Mouse (Mus musculus) cerebellum, postnatal 4 days (tissue): ENCODE data around the gene Hpse2.

Source experiments
- DNase-seq, 2 experiments: peaks; one replicate each; pipeline ENCODE4 v3.0.0; 2022; ENCODE audit warnings: low spot score in 2 of 2, mixed read lengths in 1 of 2

The Hpse2 gene

DNA sequence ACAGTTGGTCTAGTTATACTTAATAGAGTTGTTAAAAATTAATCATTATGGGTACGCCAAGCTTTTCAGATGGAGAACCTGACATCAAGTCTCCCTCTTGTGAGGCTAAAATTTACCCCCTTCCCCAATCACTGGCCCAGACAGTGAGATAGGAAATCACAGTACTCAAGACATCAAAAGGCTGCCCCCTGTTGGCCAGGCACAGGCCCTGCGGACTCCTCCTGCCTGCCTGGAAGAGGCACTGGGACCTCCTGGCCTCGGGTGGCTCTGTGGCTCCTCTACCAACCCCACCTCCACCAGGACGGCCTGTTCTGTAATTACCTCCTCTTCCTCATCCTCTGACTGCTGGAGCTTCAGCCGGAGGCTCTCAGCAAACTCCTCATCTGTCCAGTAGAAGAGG lies 610.4 kb downstream of the Hpse2 start:
- no peak for DNase-seq

DNA sequence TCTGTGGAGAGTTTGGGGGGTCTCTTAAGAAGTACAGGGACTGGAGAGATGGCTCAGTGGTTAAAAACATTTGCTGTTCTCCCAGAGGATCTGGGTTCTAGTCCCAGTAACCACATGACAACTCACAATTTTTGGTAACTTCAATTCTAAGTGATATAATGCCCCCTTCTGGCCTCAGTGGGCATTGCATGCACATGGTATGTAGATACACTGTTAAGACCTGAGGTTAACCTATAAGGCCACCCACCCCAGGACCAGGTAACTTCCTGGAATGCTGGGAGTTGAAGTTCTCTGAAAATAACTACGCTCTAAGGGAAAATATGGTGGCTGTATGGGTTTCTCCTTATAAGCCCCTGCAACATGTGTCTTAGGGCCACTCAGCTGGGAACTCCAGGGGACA lies 611.3 kb downstream of the Hpse2 start:
- no peak for DNase-seq

DNA sequence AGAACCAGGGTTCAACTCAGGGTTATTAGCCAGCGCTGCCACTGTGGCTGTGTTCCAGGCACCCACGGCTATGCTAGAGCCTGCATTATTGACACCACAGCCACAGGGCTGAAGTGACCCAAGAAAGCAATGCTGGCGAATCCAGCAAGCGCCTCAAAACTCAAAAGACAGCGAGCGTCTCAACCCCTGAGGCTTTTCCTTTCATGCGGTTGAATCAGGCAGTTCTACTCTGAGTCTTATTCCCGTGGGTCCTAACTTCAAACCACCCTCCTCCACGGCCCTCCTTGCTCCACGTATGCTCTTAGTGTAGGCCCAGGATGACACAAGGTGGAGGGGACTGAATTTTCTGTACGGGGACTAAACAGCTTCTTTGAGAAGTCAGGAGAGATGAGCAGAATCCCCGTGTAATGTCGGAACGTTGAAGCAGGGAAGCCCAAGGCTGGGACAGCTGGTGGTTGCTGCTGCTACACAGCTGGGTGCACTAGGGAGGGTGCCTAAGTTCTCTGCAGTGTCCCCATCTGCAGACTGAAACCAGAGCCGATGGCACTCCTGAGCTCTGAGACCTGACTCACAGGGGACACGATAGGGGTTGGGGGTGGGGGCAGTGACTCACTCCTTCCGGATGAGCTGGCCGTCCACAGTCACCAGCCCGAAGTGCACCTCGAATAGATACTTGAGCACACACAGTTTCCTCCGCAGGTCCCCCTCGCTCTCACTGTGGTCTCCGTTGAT lies 617.8 kb downstream of the Hpse2 start:
- no peak for DNase-seq

DNA sequence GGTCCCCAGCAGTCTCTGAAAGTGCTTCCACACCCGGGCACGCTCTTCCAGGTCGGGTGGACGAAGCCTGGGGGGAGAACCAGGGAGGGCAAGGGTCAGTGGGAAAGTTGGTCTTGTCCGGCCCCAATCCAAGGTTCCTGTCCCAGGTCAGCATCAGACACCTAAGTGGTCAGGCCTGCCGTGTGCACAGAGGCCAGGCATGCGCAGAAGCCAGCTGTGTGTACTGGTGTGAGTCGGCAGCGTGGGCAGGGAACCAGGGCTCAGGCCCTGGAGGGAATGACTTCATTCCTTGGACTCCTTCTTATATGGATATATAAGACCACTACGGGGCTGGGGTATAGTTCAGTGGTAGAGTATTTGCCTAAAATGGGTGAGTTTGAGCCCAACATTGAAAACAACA lies 618.5 kb downstream of the Hpse2 start:
- no peak for DNase-seq

DNA sequence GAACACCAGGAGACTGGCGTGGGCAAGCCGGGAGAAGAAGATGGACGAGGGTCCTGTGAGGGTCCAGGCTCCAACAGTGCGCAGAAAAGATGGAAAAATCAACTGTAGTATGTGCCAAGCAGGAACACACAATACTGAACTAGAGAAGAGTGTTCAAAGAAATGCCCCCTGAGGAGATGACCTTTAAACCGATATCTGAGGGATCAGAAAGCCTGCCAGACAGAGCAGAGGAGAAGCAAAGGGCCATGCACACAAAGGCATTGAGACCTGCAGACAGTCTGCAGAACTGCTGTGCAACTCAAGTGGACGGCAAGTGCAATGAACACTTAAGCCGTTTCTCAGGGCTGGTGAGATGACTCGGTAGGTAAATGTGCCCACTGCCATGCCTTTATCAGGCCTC lies 620.8 kb downstream of the Hpse2 start:
- DNase-seq, result no peak

DNA sequence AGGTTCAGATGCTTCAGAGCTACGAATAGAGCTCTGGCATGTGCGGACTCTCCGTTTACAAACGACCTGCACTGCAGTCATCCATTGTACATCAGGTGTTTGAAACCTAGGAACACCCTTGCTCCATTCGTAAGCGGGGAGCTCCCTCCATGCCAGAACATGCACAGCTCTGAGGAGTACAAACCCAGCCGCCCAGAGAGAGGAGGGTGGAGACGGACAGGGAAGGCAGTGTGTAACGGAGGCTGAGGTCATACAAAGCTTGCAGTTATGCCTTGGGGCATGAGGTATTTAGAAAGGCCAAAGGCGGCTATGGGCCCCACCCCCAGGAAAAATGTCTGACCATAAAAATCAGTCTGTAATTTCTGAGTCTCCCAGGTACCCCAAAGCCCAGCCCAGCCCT lies 623.8 kb downstream of the Hpse2 start:
- no peak for DNase-seq

DNA sequence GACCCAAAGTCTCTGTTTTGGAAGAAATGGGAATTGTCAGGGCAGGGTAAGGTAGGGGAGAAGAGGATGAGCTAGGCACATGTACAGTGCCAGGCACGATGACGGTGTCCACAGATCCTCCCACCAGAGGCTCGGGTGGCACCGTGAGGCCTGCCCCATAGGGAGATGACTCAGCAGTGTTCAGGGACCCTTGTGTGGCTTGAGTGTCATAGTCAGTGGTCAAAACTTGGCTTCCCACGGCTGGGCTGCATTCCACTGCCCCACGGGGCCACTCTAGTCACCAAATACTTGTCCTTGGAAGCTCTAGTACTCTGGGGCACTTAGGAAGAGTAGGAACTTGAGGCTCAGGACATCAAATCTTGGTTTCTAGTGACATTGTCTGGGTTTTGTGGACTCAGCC lies 631.5 kb downstream of the Hpse2 start:
- DNase-seq, result no peak

DNA sequence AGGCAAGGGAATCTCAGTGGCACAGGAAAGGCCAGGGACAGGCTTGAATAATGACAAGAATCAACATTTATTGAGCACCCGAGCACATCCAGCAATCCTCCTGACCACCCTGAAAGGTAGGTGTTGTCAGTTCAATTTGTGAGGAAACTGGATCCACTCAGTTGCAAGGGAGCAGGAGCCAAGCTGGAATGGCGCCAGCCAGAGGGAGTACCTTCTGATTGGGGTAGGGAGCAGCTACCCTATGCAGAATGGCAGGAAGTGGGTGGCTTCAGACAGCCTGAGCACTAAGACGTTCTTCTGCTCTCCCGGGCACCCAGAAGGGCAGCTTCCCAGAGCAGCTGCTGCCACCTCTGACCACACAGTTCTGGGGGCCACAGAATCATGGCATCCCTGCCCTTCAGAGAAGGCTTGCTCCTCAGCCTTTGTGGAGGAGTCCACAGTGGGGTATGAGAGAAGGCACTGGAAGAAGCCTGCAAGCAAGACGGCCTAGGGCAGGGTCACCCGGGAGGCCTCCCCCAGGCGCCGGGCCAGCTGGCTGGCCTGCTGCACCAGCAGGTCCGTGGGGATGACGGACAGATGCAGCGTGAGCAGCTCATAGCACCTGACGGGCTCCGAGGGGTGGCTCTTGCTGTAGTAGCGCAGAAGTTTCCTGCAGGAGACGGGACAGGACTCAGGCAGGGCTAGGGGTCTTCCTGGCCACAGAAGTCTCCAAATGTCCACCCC lies 632.8 kb downstream of the Hpse2 start:
- DNase-seq, result no peak

DNA sequence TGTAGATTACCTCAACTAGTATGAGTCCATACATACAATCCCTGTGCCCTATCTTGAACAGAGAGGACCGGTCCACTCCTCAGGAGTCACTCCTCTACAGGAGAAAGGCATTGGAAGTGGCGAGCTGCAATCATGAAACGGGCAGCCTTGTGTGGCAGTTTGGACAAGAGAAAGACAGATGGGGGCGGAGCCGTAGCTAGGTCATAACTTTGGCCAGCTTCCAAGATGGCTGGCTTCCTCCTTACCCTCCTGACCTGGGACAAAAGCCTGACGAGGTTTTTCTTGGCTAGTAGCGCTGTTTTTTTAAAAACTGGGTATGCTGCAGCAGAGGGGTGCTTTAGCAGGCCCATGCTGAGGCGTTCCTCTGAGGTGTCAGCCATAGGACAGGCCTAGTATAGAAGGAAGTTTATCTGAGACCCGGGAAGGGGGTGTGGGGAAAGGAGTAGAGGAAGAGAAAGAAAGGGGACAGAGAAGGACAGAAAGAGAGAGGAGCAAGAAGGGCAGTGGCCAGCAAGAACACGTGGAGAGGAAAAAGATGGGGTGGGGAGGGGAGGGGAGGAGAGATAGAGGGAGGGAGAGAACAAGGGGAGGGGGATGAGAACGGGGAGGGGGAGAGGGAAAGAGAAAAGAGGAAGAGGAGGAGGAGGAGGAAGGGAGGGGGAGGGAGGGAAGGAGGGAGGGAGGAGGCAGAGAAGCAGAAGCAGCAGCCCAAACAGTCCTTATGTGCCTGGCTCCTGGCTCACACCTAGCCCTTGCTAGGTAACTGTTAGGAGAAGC lies 634.8 kb downstream of the Hpse2 start:
- DNase-seq, result peak in 1 of 2 experiments; percentile 54

DNA sequence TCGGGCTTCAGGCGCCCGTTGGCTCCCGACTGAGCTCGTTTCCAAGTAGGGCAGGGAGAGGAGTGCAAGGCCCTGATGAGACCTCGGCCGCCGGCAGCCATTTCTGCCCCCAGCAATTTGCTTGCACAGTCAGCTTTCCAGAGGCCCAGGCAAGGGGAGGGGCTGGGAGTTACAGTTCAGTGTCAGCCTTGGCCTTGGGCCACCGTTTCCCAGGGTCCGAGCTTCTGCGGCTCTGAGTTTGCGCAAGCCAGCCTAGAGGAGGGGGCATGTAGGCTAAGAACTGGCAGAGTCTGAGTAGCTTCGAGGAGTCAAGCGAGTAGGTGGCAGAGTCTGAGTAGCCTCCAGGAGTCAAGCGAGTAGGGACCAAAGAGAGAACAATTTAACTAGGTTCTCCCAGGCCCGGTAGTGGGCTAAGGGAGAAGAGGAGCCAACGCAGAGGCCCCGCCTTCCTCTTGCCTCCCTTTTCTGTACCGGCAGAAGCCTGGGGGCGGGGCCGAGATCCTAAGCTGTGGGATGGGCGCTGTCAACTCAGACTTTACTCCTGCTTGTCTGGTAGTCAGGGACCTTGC lies 635.7 kb downstream of the Hpse2 start, which contains the start of gene Pyroxd2:
Gene Pyroxd2 (minus strand): TSS at position 413 of the 569 bp plus-strand sequence.
- DNase-seq, result peak; percentile 56 to 82

DNA sequence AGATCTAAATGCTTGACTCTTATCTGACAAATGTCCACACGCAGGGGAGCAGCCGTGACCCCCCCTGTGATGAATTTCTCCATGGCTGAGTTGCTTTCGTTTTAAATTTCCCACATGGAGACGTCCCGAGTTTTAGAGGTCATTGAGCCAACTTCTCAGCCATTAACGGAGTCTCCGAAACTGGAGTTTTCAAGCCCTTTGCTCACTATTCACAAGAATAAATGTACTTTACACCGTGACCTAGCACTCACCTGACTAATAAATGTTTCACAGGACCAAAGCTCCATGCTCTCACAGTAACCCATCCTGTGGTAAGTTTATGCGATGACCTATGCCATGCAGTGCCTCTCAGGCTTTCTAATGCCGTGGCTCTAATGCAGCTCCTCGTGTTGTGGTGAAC lies 638.0 kb downstream of the Hpse2 start:
- no peak for DNase-seq

DNA sequence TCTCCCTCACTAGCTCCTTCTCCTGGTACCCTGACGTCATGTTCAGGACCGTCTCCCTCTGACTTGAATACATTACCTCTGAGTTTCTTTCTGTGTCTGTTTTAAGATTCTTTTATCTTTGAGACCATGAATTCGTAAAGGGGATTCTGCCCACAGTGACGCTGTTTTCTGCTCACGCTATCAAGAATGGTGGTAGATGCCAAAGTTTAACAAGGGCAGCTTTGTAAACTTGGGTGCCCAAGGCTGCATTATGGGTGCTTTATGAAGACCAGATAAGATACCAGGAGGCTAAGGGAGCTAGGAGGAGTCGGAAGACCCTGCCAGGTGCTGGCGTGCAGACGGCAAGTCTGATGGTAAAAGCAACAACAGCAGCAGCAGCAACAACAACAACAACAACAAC lies 641.5 kb downstream of the Hpse2 start:
- no peak for DNase-seq

DNA sequence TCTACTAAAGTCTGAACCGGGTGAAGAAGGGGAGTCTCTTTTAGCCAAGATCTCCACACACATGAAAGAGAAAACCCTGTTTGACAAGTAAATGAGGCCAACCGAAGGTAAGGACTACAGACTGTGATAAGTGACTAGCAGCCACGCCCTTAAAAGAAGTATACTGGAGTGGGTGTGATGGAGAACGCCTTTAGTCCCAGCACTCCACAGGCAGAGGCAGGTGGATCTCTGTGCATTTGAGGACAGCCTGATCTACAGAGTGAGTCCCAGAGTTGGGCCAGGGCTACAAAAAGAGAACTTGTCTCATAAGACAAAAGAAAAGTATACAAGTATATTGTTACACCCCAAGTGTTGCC lies 642.3 kb downstream of the Hpse2 start:
- DNase-seq, result no peak

DNA sequence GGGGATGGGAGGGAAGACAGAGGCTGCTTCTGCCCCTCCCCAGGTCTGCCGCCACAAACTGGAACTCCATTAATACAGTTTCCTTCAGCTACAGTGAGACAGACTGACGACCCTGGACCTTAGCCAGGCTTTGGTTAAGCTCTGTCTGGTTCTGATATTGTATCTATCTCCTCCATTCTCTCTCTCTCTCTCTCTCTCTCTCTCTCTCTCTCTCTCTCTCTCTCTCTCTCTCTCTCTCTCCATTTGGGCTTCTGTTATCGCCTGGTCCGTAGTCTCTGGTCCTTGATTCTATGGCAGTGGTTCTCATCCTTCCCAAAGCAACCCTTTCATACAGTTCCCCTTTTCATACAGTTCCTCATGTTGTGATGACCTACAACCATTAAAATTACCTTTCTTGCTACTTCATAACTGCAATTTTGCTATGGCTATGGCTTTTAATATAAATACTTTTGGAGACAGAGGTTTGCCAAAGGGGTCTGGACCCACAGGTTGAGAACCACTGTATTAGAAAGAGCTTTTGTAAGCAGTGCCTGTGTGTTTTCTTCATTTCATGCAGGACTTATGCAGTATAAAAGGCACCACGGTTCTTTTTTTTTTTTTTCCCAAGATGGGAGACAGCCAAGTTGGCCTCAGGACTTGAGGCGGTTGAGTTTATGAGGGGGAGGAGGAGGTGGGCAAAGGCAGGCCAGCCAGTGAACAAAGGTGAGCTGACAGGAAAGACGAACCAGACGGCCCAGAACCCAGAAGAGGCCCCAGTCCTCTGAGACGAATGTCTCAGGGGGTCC lies 642.9 kb downstream of the Hpse2 start:
- DNase-seq, result no peak

DNA sequence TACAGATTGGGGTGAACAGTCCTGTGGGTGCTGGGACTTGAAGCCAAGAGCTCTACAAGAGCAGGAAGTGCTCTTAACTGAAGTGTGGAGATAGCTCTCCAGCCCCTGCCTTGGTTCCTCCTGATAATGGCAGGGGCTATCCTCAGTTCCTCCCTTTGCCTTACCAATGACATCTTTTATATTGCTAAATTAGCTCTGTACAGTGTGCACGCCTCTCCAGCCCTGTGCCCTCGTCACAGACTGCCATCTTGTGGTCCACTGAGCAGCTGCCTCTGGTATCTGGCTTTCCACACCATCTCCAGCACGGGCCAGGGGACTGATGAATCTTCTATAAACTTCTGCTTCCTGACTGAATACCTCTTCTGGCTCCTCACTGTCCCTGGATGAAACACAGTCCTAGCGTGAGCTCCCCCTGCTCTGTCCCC lies 644.0 kb downstream of the Hpse2 start:
- peak; percentile 41 to 48 for DNase-seq

DNA sequence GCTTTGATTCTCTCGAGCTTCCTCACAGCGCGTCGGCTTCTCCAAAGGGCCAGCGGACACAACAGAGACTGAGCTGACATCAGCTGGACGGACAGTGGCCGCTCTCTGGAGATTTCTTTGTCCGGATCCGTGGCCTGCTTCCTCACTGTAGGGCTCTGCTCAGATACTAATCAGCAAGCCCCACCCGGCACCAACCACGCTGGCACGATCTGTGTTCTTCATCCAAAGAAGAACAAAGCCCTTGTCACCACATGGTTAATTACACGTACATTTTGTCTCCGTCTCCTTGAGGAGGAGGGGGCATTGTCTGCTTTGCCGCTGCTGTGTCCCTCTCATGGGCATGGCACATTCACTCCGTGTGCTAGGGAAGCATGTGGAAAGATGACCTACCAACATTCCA lies 644.9 kb downstream of the Hpse2 start:
- no peak for DNase-seq

DNA sequence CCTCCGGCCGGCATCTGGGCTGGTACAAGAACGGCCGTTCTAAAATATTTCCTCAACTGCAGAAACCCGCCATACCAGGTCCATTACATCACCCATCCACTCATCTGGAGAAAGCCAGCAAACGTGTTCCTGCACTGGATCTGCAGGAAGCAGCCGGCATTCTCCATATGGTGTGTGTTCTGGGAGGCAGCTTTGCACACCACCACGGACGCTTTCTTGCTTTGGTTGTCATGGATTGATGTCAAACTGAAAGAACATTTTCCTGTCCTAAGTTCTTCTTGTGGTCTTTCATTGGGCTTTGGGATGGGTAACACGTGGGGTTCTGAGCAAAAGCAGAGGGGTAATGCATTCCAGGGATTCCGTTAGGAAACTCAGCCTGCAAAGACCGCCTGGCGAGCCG lies 646.3 kb downstream of the Hpse2 start:
- no peak for DNase-seq

DNA sequence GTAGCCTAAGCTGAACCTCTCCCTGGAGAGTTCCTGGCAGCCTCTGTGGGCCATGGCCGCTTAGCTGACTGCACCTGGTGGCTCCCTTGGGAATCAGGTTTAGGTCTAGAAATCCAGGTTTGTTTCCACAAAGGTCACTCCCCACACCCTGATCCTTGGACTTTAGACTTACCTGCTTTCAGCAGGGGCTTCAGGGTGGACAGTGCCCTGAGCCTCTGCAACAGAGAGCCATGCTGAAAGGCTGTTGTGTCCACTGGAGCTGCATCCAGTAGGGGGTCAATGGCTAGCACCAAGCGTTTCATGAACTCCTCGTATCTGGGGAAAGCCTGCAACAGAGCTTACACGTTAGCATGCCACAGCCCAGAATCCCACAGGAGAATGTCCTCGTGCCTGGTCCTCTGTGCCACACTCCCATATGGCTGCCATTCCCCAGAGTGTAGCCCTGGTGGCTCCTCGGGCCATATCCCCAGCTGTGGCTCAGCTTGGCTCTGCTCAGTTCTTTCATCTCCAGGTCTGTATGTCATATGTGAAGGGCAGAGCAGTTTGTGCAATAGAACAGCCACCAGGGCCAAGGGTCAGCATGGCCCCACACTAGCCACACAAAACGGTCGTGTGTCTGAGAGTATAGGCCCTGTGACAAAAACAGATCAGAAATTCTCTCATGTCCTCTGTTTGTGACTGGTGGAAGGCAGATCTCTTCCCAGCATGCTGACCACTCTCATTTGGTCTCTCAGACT lies 647.8 kb downstream of the Hpse2 start:
- no peak for DNase-seq

DNA sequence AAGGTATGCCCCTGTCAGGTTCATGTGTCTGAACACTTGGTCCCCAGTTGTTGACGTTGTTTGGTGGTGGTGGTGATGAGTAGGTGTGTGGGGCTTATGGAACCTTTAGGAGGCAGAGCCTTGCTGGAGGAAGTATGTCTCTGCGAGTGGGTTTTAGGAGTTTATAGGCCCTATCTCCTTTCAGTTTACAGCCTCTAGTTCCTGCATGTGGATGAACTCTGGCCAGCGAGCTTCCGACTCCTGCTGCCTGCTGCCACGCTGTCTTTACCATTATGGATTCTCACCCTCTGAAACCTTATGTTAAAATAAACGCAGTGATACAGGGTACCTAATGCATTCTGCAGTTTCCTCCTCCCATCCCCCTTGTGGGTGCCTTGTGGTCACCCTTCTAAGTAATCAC lies 648.4 kb downstream of the Hpse2 start:
- DNase-seq, result no peak

DNA sequence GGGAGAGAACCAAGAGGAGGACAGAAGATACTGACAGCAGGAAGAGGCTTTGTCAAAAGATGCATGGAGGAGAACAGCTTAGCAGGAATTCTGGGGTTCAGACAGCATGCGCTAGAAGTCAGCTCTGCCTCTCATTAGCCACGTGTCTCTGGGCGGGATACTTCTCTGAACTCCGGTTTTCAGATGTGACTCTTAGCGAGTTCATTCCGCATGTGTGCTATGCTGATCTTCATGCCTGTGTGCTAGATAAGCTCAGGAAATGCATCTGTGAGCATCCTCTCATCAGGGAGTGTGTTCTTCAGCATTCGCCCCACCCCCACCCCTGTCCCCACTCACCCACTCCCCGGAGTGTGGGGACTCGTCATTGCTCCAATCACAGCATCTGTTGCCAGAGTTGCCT lies 650.4 kb downstream of the Hpse2 start:
- no peak for DNase-seq
